13 mouse cellular contexts compared by ENCODE assay signal in the genomic region with DNA sequence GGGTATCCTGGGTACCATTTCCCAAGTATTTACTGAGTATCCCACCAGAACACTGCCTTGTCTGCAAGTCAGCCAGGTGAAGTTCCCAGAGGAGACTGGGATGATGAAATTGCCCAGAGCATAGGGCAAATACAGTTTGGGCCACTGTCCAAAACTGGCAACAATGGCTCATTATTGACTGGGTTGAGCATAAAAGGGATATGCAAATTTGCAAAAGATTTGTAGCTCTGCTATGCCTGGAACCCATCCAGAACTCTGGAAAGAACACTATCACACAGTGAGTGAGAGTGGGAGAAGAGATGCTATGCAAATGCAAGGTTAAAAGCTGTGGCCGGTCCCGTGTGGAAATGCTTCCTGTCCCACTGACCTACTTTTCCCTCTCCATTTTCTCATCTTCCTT.
DNase-seq lines count a peak whose midpoint lies in the region; ATAC-seq and TF ChIP-seq lines count a peak whose summit lies in the region.
"Had no signal": no experiment of that assay in that cellular context is flagged by ENCODE, and none has a peak within 500 bp of the region (broad histone marks: within the 10 kb centered on the region; RNA-seq: fewer than 3 reads in every experiment).

No protein-coding gene starts in this region.

- no peak overlapping the region for H3K4me3 ChIP-seq in kidney, postnatal 0 days (replicated peaks; ENCODE audit: low read depth, low read length)
- no peak overlapping the region for H3K4me3 ChIP-seq in midbrain, postnatal 0 days (ENCODE audit: low read depth, low read length)
- H3K4me3 ChIP-seq in midbrain, embryonic 11.5 days (ENCODE audit: low read depth, low read length) = no peak overlapping the region
- H3K4me3 ChIP-seq in myocyte = no peak overlapping the region
- H3K4me3 ChIP-seq: embryonic facial prominence, embryonic 12.5 days; heart, embryonic 13.5 days; liver, embryonic 13.5 days had no signal

- peaks cover 4% of the 10 kb centered on the region for H3K79me2 ChIP-seq in myocyte (ENCODE audit: control insufficient read depth, insufficient read depth)

- no peaks in the 10 kb centered on the region for H3K9me3 ChIP-seq in kidney, postnatal 0 days (replicated peaks; ENCODE audit: low read length)
- H3K9me3 ChIP-seq in midbrain, postnatal 0 days (ENCODE audit: low read length) = no peaks in the 10 kb centered on the region
- H3K9me3 ChIP-seq in midbrain, embryonic 11.5 days (ENCODE audit: control insufficient read depth, low read length) = no peaks in the 10 kb centered on the region
- H3K9me3 ChIP-seq: embryonic facial prominence, embryonic 12.5 days; heart, embryonic 13.5 days; liver, embryonic 13.5 days had no signal

- no peak overlapping the region for H3K4me2 ChIP-seq in kidney, postnatal 0 days (ENCODE audit: low read length)
- no peak overlapping the region for H3K4me2 ChIP-seq in midbrain, postnatal 0 days (ENCODE audit: low read depth, low read length, poor library complexity, severe bottlenecking)
- no peak overlapping the region for H3K4me2 ChIP-seq in midbrain, embryonic 11.5 days
- no peak overlapping the region for H3K4me2 ChIP-seq in myocyte (ENCODE audit: low read depth)
- H3K4me2 ChIP-seq: embryonic facial prominence, embryonic 12.5 days; heart, embryonic 13.5 days; liver, embryonic 13.5 days had no signal

- no peaks in the 10 kb centered on the region for H3K36me3 ChIP-seq in kidney, postnatal 0 days (ENCODE audit: insufficient read depth, low read length)
- no peaks in the 10 kb centered on the region for H3K36me3 ChIP-seq in midbrain, postnatal 0 days (ENCODE audit: insufficient read depth, low read length)
- no peaks in the 10 kb centered on the region for H3K36me3 ChIP-seq in midbrain, embryonic 11.5 days (ENCODE audit: control insufficient read depth, insufficient read depth, low read length)
- H3K36me3 ChIP-seq in myocyte (ENCODE audit: control insufficient read depth, insufficient read depth) = peaks cover 4% of the 10 kb centered on the region
- H3K36me3 ChIP-seq: embryonic facial prominence, embryonic 12.5 days; heart, embryonic 13.5 days; liver, embryonic 13.5 days had no signal

- TF ChIP-seq POLR2A in myocyte (IDR thresholded peaks at IDR 0.05; ENCODE audit: insufficient read length, low read depth) = no peak

- 31% methylated on average over 2 of the region's 2 CpGs for WGBS in kidney, postnatal 0 days
- WGBS in midbrain, postnatal 0 days = 33% methylated on average over 2 of the region's 2 CpGs
- 89% methylated on average over 2 of the region's 2 CpGs for WGBS in midbrain, embryonic 11.5 days

- DNase-seq in kidney, postnatal 0 days (ENCODE audit: low spot score) = peak; percentile 24
- DNase-seq in kidney, postnatal 25 days = no peak
- DNase-seq in midbrain, postnatal 0 days (ENCODE audit: low spot score) = peak; percentile 69
- no peak for DNase-seq in midbrain, embryonic 11.5 days (ENCODE audit: low spot score, missing footprints)
- peak; percentile 28 for DNase-seq in brain, embryonic 18.5 days (ENCODE audit: low read depth, low spot score)
- DNase-seq in heart, adult 8-10 months (ENCODE audit: low spot score) = no peak
- DNase-seq: cerebellum, adult 11 months; liver, embryonic 13.5 days had no signal

- no peak overlapping the region for H3ac ChIP-seq in myocyte (ENCODE audit: control insufficient read depth, insufficient read length)

- H3K27me3 ChIP-seq in kidney, postnatal 0 days (ENCODE audit: insufficient read depth, low read length) = no peaks in the 10 kb centered on the region
- H3K27me3 ChIP-seq in midbrain, postnatal 0 days (ENCODE audit: insufficient read depth, low read length) = no peaks in the 10 kb centered on the region
- H3K27me3 ChIP-seq in midbrain, embryonic 11.5 days (ENCODE audit: control insufficient read depth, insufficient read depth, low read length) = no peaks in the 10 kb centered on the region
- H3K27me3 ChIP-seq in myocyte (ENCODE audit: control insufficient read depth, insufficient read depth, insufficient read length) = no peaks in the 10 kb centered on the region
- H3K27me3 ChIP-seq: embryonic facial prominence, embryonic 12.5 days; heart, embryonic 13.5 days; liver, embryonic 13.5 days had no signal

- ATAC-seq in kidney, postnatal 0 days (replicated peaks; ENCODE audit: low FRiP score, low read depth) = no peak
- no peak for ATAC-seq in midbrain, postnatal 0 days (ENCODE audit: low FRiP score)
- ATAC-seq in midbrain, embryonic 11.5 days (ENCODE audit: low FRiP score) = no peak
- ATAC-seq: activated CD4-positive, CD25-positive, alpha-beta regulatory T cell, adult 4 months; intestine, embryonic 16.5 days had no signal

- no peak overlapping the region for H3K27ac ChIP-seq in kidney, postnatal 0 days
- no peak overlapping the region for H3K27ac ChIP-seq in midbrain, postnatal 0 days (ENCODE audit: low read depth, low read length)
- no peak overlapping the region for H3K27ac ChIP-seq in midbrain, embryonic 11.5 days (ENCODE audit: low read depth, low read length)
- H3K27ac ChIP-seq: embryonic facial prominence, embryonic 12.5 days; liver, embryonic 13.5 days had no signal

- H3K4me1 ChIP-seq in kidney, postnatal 0 days (replicated peaks; ENCODE audit: insufficient read depth, low read length) = peaks cover 10% of the 10 kb centered on the region; the same call in 1 of the 2 replicates
- H3K4me1 ChIP-seq in midbrain, postnatal 0 days (ENCODE audit: insufficient read depth, low read length) = peaks cover 8% of the 10 kb centered on the region; the same call in 1 of the 2 replicates
- no peaks in the 10 kb centered on the region for H3K4me1 ChIP-seq in midbrain, embryonic 11.5 days (ENCODE audit: control insufficient read depth, insufficient read depth, low read length)
- H3K4me1 ChIP-seq: liver, embryonic 13.5 days had no signal

- no peak overlapping the region for H3K9ac ChIP-seq in kidney, postnatal 0 days (ENCODE audit: low read depth, low read length)
- no peak overlapping the region for H3K9ac ChIP-seq in midbrain, postnatal 0 days (replicated peaks; ENCODE audit: low read length, poor library complexity, severe bottlenecking)
- no peak overlapping the region for H3K9ac ChIP-seq in midbrain, embryonic 11.5 days (ENCODE audit: low read length)
- H3K9ac ChIP-seq: embryonic facial prominence, embryonic 12.5 days; heart, embryonic 13.5 days; liver, embryonic 13.5 days had no signal

- no peak for TF ChIP-seq CTCF in kidney, postnatal 0 days (IDR thresholded peaks at IDR 0.05; ENCODE audit: low read depth)
- TF ChIP-seq CTCF in midbrain, postnatal 0 days (IDR thresholded peaks at IDR 0.05) = no peak

TF ChIP-seq in myocyte, 11 proteins besides CTCF, POLR2A, EP300 and RAD21:
- TF ChIP-seq USF1 (IDR thresholded peaks at IDR 0.05; ENCODE audit: low read depth) (no peak), CEBPB (IDR thresholded peaks at IDR 0.05; ENCODE audit: insufficient read depth, poor library complexity, severe bottlenecking) (peak; percentile 71; the same call in 1 of the 2 replicates)

Comparison
In these comparisons a context has a peak if more than half of its experiments do, and no peak if none do; other contexts are left out.
1. DNase-seq: peak in kidney, postnatal 0 days (single experiment), midbrain, postnatal 0 days (single experiment) and brain, embryonic 18.5 days (single experiment); none in kidney, postnatal 25 days (0 of 2), midbrain, embryonic 11.5 days (single experiment) and heart, adult 8-10 months (single experiment).